Comparison of ENCODE assay signal across 25 mouse cellular contexts in genomic region chr11:106973016-106973415, GRCm38 (mm10). TPM values are rescaled to one million over a fixed set of nuclear protein-coding genes. Genes with fewer than 3 reads are reported as not detected.
DNase-seq lines count a peak whose midpoint lies in the region; ATAC-seq and TF ChIP-seq lines count a peak whose summit lies in the region.
"Had no signal": no experiment of that assay in that cellular context is flagged by ENCODE, and none has a peak within 500 bp of the region (broad histone marks: within the 10 kb centered on the region; RNA-seq: fewer than 3 reads in every experiment).

No protein-coding gene starts in this region.

- no peak for TF ChIP-seq CTCF in spleen, adult 2 months (IDR thresholded peaks at IDR 0.05; ENCODE audit: extremely low read depth, insufficient read depth, insufficient read length, insufficient replicate concordance)
- TF ChIP-seq CTCF in CH12.LX (conservative IDR thresholded peaks at IDR 0.05 in 1 of 2, IDR thresholded peaks at IDR 0.05 in 1 of 2; ENCODE audit: low read depth in 2 of 2, low read length in 2 of 2), result no peak
- no peak for TF ChIP-seq CTCF in small intestine, adult 2 months (IDR thresholded peaks at IDR 0.05; ENCODE audit: extremely low read depth, insufficient read length, insufficient replicate concordance, low read depth, low read length)

- H3K79me2 ChIP-seq in CH12.LX (replicated peaks; ENCODE audit: control insufficient read depth, extremely low read depth, insufficient read depth, poor library complexity, severe bottlenecking), result no peaks in the 10 kb centered on the region

- TF ChIP-seq EP300 in CH12.LX (IDR thresholded peaks at IDR 0.05; ENCODE audit: low read length), result no peak

- no peaks in the 10 kb centered on the region for H3K9me3 ChIP-seq in CH12.LX (replicated peaks; ENCODE audit: low read length)
- no peaks in the 10 kb centered on the region for H3K9me3 ChIP-seq in midbrain, embryonic 14.5 days (ENCODE audit: control insufficient read depth, low read length)
- H3K9me3 ChIP-seq: embryonic facial prominence, embryonic 15.5 days; hindbrain, embryonic 10.5 days; liver, embryonic 13.5 days; midbrain, embryonic 12.5 days had no signal

- dilution Hi-C loops in CH12.LX (cut with MboI; ENCODE audit: extremely low pct_ligation_motif_present, extremely low pct_unique_long_range_greater_than_20kb, low sequenced_read_pairs), result no loop called here

- H3K4me1 ChIP-seq in spleen, adult 2 months (ENCODE audit: control insufficient read depth, insufficient read depth, insufficient read length), result peaks cover 3% of the 10 kb centered on the region; the same call in 1 of the 2 replicates
- peaks cover 0 to 7% of the 10 kb centered on the region in 2 experiments; a peak in 1 of 4 replicates for H3K4me1 ChIP-seq in CH12.LX (ENCODE audit: control insufficient read depth in 1 of 2, insufficient read depth in 2 of 2)
- no peaks in the 10 kb centered on the region for H3K4me1 ChIP-seq in small intestine, adult 2 months (ENCODE audit: control insufficient read depth, insufficient read depth, insufficient read length, low read length)
- H3K4me1 ChIP-seq in midbrain, embryonic 14.5 days (ENCODE audit: control insufficient read depth, insufficient read depth, low read length), result no peaks in the 10 kb centered on the region
- H3K4me1 ChIP-seq: midbrain, embryonic 12.5 days; neural tube, embryonic 13.5 days had no signal

- H3K9ac ChIP-seq in CH12.LX (ENCODE audit: insufficient read depth, low read depth), result peak overlapping the region; percentile 16; the same call in 1 of the 2 replicates
- no peak overlapping the region for H3K9ac ChIP-seq in midbrain, embryonic 14.5 days (replicated peaks; ENCODE audit: low read length)
- H3K9ac ChIP-seq: embryonic facial prominence, embryonic 15.5 days; liver, embryonic 13.5 days; lung, embryonic 14.5 days; midbrain, embryonic 12.5 days; neural tube, embryonic 13.5 days had no signal

- peak overlapping the region; percentile 31; the same call in 1 of the 2 replicates for H3K4me3 ChIP-seq in spleen, adult 2 months (ENCODE audit: extremely low read depth, insufficient read depth, insufficient read length)
- peak overlapping the region in 1 of 3 experiments; percentile 23 for H3K4me3 ChIP-seq in CH12.LX (replicated peaks in 1 of 3; ENCODE audit: low read depth in 2 of 3, low read length in 2 of 3, poor library complexity in 1 of 3)
- peak overlapping the region; percentile 33; the same call in 1 of the 2 replicates for H3K4me3 ChIP-seq in small intestine, adult 2 months (ENCODE audit: low read depth, low read length)
- H3K4me3 ChIP-seq in midbrain, embryonic 14.5 days (replicated peaks; ENCODE audit: low read depth, low read length), result no peak overlapping the region
- H3K4me3 ChIP-seq: embryonic facial prominence, embryonic 15.5 days; hindbrain, embryonic 10.5 days; layer of hippocampus, adult 2 months; liver, embryonic 13.5 days; midbrain, embryonic 12.5 days; neural tube, embryonic 13.5 days had no signal

- no peaks in the 10 kb centered on the region for H3K27me3 ChIP-seq in spleen, adult 2 months (ENCODE audit: control insufficient read depth, insufficient read depth, low read length)
- no peaks in the 10 kb centered on the region for H3K27me3 ChIP-seq in CH12.LX (replicated peaks)
- no peaks in the 10 kb centered on the region for H3K27me3 ChIP-seq in small intestine, adult 2 months (ENCODE audit: control insufficient read depth, insufficient read depth, low read length)
- H3K27me3 ChIP-seq in midbrain, embryonic 14.5 days (ENCODE audit: control insufficient read depth, insufficient read depth, low read length), result no peaks in the 10 kb centered on the region
- H3K27me3 ChIP-seq: embryonic facial prominence, embryonic 15.5 days; liver, embryonic 13.5 days; midbrain, embryonic 12.5 days; neural tube, embryonic 13.5 days had no signal

- no peak overlapping the region; the same call in 1 of the 2 replicates for H3K27ac ChIP-seq in spleen, adult 2 months (ENCODE audit: insufficient read depth, low read length)
- H3K27ac ChIP-seq in CH12.LX (ENCODE audit: insufficient read depth, low read depth), result no peak overlapping the region
- H3K27ac ChIP-seq in small intestine, adult 2 months (ENCODE audit: insufficient read depth, low read depth, low read length), result no peak overlapping the region
- H3K27ac ChIP-seq in midbrain, embryonic 14.5 days (replicated peaks; ENCODE audit: low read depth, low read length), result no peak overlapping the region
- H3K27ac ChIP-seq: embryonic facial prominence, embryonic 15.5 days; hindbrain, embryonic 10.5 days; layer of hippocampus, adult 2 months; liver, embryonic 13.5 days; macrophage; midbrain, embryonic 12.5 days; neural tube, embryonic 13.5 days; stomach, postnatal 0 days had no signal

- ATAC-seq in midbrain, embryonic 14.5 days (ENCODE audit: low FRiP score, low TSS enrichment), result no peak
- ATAC-seq: forebrain, embryonic 14.5 days had no signal

- in situ Hi-C loops in CH12.LX (cut with MboI; ENCODE audit: low pct_ligation_motif_present, low pct_unique_long_range_greater_than_20kb, low sequenced_read_pairs), result loop anchor here (10.0 to 25.0 kb wide), 2 partner anchors 128 to 336 kb away; no protein-coding TSS in a partner anchor

- TF ChIP-seq POLR2A in spleen, adult 2 months (IDR thresholded peaks at IDR 0.05; ENCODE audit: low read depth, low read length), result no peak; the same call in 1 of the 2 replicates
- no peak for TF ChIP-seq POLR2A in CH12.LX (IDR thresholded peaks at IDR 0.05; ENCODE audit: low read depth, low read length)
- TF ChIP-seq POLR2A in small intestine, adult 2 months (IDR thresholded peaks at IDR 0.05; ENCODE audit: low read depth, low read length), result no peak

- WGBS in spleen, adult 2 months, result 35% methylated on average over 5 of the region's 5 CpGs
- 85% methylated on average over 5 of the region's 5 CpGs for WGBS in small intestine, adult 2 months
- 90% methylated on average over 5 of the region's 5 CpGs for WGBS in midbrain, embryonic 14.5 days

- no peaks in the 10 kb centered on the region for H3K36me3 ChIP-seq in spleen, adult 2 months (ENCODE audit: control insufficient read depth, insufficient read depth, low read length)
- peaks cover 0 to 2% of the 10 kb centered on the region in 2 experiments for H3K36me3 ChIP-seq in CH12.LX (replicated peaks in 1 of 2; ENCODE audit: control insufficient read depth in 1 of 2, insufficient read depth in 1 of 2, low read length in 1 of 2)
- no peaks in the 10 kb centered on the region for H3K36me3 ChIP-seq in small intestine, adult 2 months (ENCODE audit: control insufficient read depth, insufficient read depth, low read length)
- H3K36me3 ChIP-seq in midbrain, embryonic 14.5 days (ENCODE audit: control insufficient read depth, insufficient read depth, low read length), result no peaks in the 10 kb centered on the region
- H3K36me3 ChIP-seq: embryonic facial prominence, embryonic 15.5 days; hindbrain, embryonic 10.5 days; liver, embryonic 13.5 days; midbrain, embryonic 12.5 days; neural tube, embryonic 13.5 days had no signal

- DNase-seq in spleen, adult 2 months (ENCODE audit: low read depth in 1 of 2, low spot score in 2 of 2), result no peak
- no peak for DNase-seq in spleen, adult 18-20 months
- no peak for DNase-seq in CH12.LX (ENCODE audit: extremely low read depth)
- DNase-seq in induced T-regulatory cell, adult 2 months (ENCODE audit: low read depth), result peak; percentile 72
- no peak for DNase-seq in embryo, embryonic 10.5 days (ENCODE audit: low spot score)
- DNase-seq in cerebellum, postnatal 14 days, result no peak
- DNase-seq in midbrain, embryonic 14.5 days, result no peak
- DNase-seq: adrenal gland, adult 2 months; cerebellum, adult 18-20 months; cerebellum, postnatal 36 days; heart, adult 11 months; kidney, adult 8-10 months; layer of hippocampus, postnatal 36 days; liver, embryonic 13.5 days; lung, embryonic 14.5 days had no signal

- no peak for TF ChIP-seq RAD21 in CH12.LX (IDR thresholded peaks at IDR 0.05; ENCODE audit: low read depth, low read length)

- peak overlapping the region; percentile 26 for H3K4me2 ChIP-seq in CH12.LX (ENCODE audit: insufficient read depth, low read depth, poor library complexity, severe bottlenecking)
- no peak overlapping the region for H3K4me2 ChIP-seq in midbrain, embryonic 14.5 days (ENCODE audit: low read length)
- H3K4me2 ChIP-seq: embryonic facial prominence, embryonic 15.5 days; heart, embryonic 11.5 days; lung, embryonic 14.5 days; midbrain, embryonic 12.5 days; neural tube, embryonic 13.5 days had no signal

TF ChIP-seq in CH12.LX, 34 proteins besides CTCF, POLR2A, EP300 and RAD21:
- TF ChIP-seq MXI1 (IDR thresholded peaks at IDR 0.05; ENCODE audit: low read depth, low read length), result no peak
- TF ChIP-seq ELF1 (IDR thresholded peaks at IDR 0.05; ENCODE audit: low read depth, low read length), result peak; percentile 17; the same call in 1 of the 2 replicates
- peak; percentile 69 for TF ChIP-seq BHLHE40 (IDR thresholded peaks at IDR 0.05; ENCODE audit: low read depth, low read length)
- no peak for TF ChIP-seq PAX5 (IDR thresholded peaks at IDR 0.05; ENCODE audit: low read length)

RNA-seq across cellular contexts. Expression of gene Kpna2, which starts 26.3 kb away (rescaled TPM):
- 16.0 and 16.1 TPM in 2 replicates for polyA plus RNA-seq in spleen, adult 2 months (2012; rRNA removed)
- 327 and 495 TPM in 2 replicates for total RNA-seq in CH12.LX (2012; rRNA removed)
- total RNA-seq in CH12.LX (2014; rRNA removed), result 734 and 759 TPM in 2 replicates
- polyA plus RNA-seq in CH12.LX (2012; ENCODE audit: insufficient read length, low read depth), result 536 and 582 TPM in 2 replicates
- polyA plus RNA-seq in small intestine, adult 2 months (2012; rRNA removed), result 11.9 and 15.2 TPM in 2 replicates
- 127 and 206 TPM in 2 replicates for polyA plus RNA-seq in midbrain, embryonic 14.5 days (2014; fragmentation: Nextera tagmentation; extraction: Ambion mirVana)

RNA-seq across cellular contexts. Expression of gene 1810010H24Rik, which starts 52.5 kb away (rescaled TPM):
- 0.91 and 1.8 TPM in 2 replicates for polyA plus RNA-seq in spleen, adult 2 months (2012; rRNA removed)
- total RNA-seq in CH12.LX (2012; rRNA removed) (0.29 and 1.1 TPM in 2 replicates), CH12.LX (2014; rRNA removed) (0.82 and 1.7 TPM in 2 replicates)
- 0.53 and 0.83 TPM in 2 replicates for polyA plus RNA-seq in CH12.LX (2012; ENCODE audit: insufficient read length, low read depth)
- 1.3 and 2.7 TPM in 2 replicates for polyA plus RNA-seq in small intestine, adult 2 months (2012; rRNA removed)
- 9.6 and 11.1 TPM in 2 replicates for polyA plus RNA-seq in midbrain, embryonic 14.5 days (2014; fragmentation: Nextera tagmentation; extraction: Ambion mirVana)

RNA-seq across cellular contexts. Expression of gene Smurf2, which starts 52.5 kb away (rescaled TPM):
- 4.9 TPM in 2 replicates for polyA plus RNA-seq in spleen, adult 2 months (2012; rRNA removed)
- 10.8 and 11.1 TPM in 2 replicates for total RNA-seq in CH12.LX (2012; rRNA removed)
- 11.1 and 11.3 TPM in 2 replicates for total RNA-seq in CH12.LX (2014; rRNA removed)
- polyA plus RNA-seq in CH12.LX (2012; ENCODE audit: insufficient read length, low read depth), result 13.2 and 13.3 TPM in 2 replicates
- 3.0 and 5.9 TPM in 2 replicates for polyA plus RNA-seq in small intestine, adult 2 months (2012; rRNA removed)
- polyA plus RNA-seq in midbrain, embryonic 14.5 days (2014; fragmentation: Nextera tagmentation; extraction: Ambion mirVana), result 17.5 and 24.0 TPM in 2 replicates
